Mouse (Mus musculus): Measurements from ENCODE around the gene Dmc1.

Gene Dmc1

DNA sequence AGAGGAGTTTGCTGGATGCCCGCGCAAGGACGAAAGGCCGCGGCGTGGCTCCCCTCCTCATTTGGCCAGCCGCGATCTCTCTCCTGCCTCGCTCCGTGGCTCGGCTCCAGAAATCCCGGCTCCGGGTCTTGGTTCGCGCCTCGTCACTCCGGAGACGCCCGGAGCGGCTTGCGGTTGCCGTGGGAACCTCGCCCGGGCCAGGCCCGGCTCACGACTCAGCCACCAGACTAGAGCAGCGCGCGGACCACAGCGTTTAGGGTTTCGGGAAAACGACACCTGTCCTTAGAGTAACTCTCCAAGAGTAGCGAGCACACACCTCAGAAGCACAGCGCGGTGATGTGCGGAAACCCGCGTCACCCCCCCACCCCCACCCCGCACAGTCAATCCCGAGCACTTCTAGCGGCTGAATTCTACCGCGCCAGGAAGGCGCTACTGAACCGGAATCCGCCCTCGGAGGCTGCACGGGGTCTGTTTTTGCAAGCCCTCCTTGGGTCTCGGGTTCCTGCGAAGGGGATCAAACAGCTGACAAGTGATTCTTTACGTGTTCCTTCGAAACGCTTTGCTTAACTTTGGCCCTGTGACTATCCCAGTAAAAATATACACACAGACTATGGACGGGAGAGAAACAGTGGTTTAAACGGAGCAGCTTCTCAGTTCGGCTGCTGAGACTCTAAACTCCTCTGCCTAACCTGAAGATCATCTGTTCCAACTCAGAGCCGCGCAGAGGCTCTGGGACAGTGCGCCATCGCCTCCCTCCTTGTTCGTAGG is 93.2 kb downstream of the Dmc1 start:
- peak; percentile 76 for DNase-seq (ENCODE audit: low spot score in 2 of 2)

Measured in heart, adult 9 months (tissue).